Mouse (Mus musculus) gastrocnemius, postnatal 36 days (tissue): ENCODE results near the gene Kif9. TPM values are rescaled to one million over a fixed set of nuclear protein-coding genes. Genes with fewer than 3 reads are reported as not detected.

Experiments used
- DNase-seq, 2 experiments: peaks; one replicate each; pipeline ENCODE4 v3.0.0; 2022
- intact Hi-C: fragments of 180-260 bp; cut with DNase I; formaldehyde crosslinking; loops from one replicate; pipeline ENCODE4 v1.15.1; 2025
- total RNA-seq, 2 experiments: library from RNA; stranded (reverse); gene quantifications; 2 replicates each; pipeline ENCODE4 v1.2.3; 2021

Kif9 gene
- total RNA-seq, 2 experiments from 2014 or later = 0.17 TPM; not detected in 1

DNA sequence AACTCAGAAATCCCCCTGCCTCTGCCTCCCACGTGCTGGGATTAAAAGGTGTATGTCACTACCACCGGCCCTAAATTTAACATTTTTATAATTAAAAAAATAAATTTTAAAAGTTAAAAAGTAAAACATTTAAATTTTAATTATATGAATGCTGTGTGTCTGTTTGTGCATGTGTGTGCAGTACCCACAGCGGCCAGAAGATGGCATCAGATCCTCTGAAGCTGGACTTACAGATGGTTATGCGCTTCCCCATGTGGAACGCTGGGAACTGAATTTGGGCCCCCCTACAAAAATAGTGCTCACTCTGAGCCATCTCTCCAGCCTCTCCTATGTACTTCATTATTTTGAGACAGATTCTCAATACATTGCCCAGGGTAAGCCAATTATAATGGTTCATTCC lies 14.2 kb downstream of the Kif9 start:
- intact Hi-C loops = no loop called here
- no peak for DNase-seq

DNA sequence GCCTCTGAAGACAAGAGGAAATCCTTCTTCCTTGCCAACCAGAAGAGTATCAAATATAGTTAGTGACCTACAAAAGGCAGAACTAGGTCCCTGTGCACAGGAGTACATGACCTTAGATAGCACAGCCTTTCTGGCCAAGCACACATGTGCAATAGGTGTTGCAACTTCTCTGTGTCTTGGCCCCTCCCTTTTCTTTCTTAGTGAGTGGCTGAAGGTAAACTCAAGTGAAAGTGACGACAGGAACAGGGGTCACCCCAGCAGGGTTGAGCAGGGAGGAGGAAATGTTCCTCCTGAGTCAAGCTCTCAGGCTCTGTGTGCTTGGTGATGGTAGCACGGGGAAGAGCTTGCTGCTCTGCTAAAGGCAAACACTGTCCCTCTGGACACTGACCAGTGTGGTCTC lies 49.0 kb downstream of the Kif9 start:
- intact Hi-C loops = no loop called here

GRCm38 (mm10) chr9:110529002-110529737 lies 52.4 kb downstream of the Kif9 start:
- DNase-seq = no peak
- intact Hi-C loops = no loop called here

More for the DNA sequence above, 49.0 kb downstream of the Kif9 start:
- DNase-seq = no peak

DNA sequence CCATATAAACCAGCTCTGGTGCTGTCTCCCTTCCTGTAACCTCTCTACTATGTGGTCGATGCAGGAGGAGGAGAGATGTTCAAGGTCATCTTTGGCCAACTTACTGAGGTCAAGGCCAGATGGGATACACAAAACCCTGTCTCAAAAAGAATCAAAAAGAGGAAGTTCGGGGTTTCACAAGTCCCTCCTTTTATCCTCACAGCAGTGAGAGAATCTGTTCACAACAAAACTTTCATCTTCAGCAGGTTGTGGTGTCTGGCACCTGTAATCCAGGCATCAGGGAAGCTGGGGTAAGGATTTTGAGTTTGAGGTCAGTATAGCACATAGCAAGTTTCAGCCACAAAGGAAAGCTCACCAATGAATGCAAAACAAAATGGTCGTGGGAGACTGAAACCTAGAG lies 53.9 kb downstream of the Kif9 start:
- DNase-seq = no peak
- intact Hi-C loops = no loop called here

GRCm38 (mm10) chr9:110531151-110531791 lies 54.5 kb downstream of the Kif9 start:
- intact Hi-C loops = no loop called here

DNA sequence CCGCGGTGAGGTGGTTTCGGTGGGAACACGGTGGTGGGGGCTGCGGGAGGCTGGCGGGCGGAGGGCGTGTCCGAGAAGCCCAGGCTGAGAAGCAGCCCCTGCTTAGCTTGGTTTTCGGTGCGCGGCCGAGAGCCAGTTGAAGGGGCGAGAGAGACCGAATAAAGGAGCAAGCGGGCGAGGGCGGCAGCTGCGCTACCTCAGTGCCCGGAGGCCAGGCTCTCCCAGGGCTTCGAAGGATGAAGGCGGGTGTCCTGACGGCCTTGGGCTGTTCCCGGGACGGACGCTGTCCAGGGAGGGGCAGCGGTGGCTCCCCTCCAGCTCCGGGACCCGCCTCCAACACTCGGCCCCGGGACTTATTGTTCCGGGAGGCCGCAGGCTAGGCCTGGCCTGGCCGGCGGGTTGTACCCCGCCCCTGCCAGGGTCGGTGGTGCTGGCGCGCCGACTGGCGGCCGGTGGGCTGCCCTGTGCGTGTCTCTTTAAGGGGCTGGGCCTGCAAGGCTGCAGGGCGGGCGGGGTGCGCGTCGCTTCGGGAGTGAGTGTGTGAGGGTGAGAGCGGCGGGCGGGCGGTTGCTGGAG lies 55.2 kb downstream of the Kif9 start:
- intact Hi-C loops = loop anchor here (2.0 kb wide), 1 partner anchor 55 kb away; the partner anchor contains the start of genes Kif9 and Klhl18
- peak; percentile 89 to 95 for DNase-seq

More at GRCm38 (mm10) chr9:110531151-110531791, 54.5 kb downstream of the Kif9 start:
- DNase-seq = no peak

GRCm38 (mm10) chr9:110532538-110533291 lies 56.0 kb downstream of the Kif9 start, which contains the start of gene Setd2:
Setd2 (plus strand) TSS chr9:110532597.
- intact Hi-C loops = loop anchor here (2.0 kb wide), 1 partner anchor 56 kb away; the partner anchor contains the start of genes Kif9 and Klhl18
- DNase-seq = peak; percentile 56 to 75

DNA sequence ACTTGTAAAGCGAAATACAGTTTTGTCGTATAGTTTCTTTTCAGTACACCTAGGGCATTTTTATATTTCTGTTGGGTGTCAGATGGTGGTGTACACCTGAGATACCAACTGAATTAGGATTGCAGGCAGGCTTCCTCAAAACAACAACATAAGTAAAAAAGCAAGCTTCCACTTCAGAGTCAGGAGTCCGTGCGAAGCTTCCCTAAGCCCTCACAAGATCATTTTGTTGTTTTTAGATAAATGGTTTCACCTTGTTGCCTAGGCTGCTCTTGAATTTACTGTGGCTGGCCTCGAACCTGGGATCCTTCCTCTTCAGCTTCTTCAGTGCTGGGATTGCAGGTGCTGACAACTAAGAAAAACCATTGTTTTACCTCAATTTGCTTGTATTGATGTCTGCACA lies 56.9 kb downstream of the Kif9 start:
- intact Hi-C loops = loop anchor here (2.0 kb wide), 1 partner anchor 57 kb away; the partner anchor contains the start of genes Kif9 and Klhl18
- DNase-seq = no peak

DNA sequence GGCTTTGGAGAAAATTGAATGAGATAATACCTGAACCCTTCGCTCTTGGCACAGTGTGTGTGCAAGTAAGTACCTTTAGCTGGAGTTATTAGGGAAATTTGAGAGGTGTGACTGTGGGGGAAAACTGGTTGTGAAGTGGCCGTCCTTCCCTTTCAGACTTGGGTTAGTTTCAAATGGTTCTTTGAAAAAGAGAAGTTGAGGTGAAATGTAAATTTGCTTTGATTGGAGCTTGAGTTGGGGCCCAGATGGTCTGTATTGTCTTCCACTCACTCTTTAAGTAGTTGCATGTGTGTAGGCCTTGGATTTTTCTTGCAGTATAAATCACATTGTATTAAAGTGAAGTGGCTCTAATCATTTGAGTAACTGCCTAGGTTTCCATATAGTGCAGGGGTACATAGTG lies 58.4 kb downstream of the Kif9 start:
- intact Hi-C loops = no loop called here
- DNase-seq = no peak

- DNase-seq = no peak
- intact Hi-C loops = no loop called here
Measured at GRCm38 (mm10) chr9:110536636-110537035, 59.9 kb downstream of the Kif9 start.

- intact Hi-C loops = no loop called here
- no peak for DNase-seq
Measured at GRCm38 (mm10) chr9:110538511-110538910, 61.8 kb downstream of the Kif9 start.

DNA sequence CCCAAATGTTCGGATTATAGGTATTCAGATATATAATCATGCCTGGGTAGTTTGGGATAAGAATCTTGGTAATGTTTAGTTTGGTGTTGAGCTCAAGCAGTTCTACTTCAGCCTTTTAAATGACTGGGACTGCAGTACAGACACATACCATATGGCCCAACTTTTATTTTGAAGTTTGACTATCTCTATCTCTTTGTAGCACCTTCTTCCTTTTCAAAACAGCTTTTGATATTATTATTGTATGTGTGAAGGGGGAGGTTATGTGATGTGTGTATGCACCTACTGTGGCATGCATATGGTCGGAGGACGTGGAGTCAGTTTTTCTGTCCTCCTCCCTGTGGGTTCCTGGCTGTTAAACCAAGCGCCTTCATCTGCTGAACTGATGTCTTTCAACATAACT lies 65.2 kb downstream of the Kif9 start:
- intact Hi-C loops = no loop called here
- DNase-seq = no peak

DNA sequence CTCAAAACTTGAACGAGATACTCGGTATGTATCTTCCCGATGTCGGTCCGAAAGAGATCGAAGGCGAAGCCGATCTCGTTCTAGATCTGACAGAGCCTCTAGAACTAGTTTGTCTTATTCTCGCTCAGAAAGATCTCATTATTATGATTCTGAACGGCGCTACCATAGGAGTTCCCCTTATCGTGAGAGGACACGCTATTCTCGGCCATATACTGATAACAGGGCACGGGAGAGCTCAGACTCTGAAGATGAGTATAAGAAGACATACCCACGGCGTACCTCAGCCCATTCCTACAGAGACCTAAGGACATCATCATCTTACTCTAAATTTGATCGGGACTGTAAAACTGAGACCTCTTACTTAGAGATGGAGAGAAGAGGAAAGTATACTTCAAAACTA lies 71.5 kb downstream of the Kif9 start:
- DNase-seq = no peak
- intact Hi-C loops = no loop called here

- no peak for DNase-seq
- intact Hi-C loops = no loop called here
Measured at GRCm38 (mm10) chr9:110568309-110568708, 91.6 kb downstream of the Kif9 start.

Other genes with a start within 250 kb of the Kif9 start
- under 1 TPM in 1 of 2 experiments, not detected in 1; 0.18 TPM for gene Cspg5, start 233.2 kb upstream of the Kif9 start, total RNA-seq
- gene Elp6, start 171.8 kb upstream of the Kif9 start, total RNA-seq = 1 to 10 TPM; 2.8 to 3.1 TPM
- gene Scap, start 143.7 kb upstream of the Kif9 start, total RNA-seq = 10 to 100 TPM; 15.2 to 15.8 TPM
- 1 to 10 TPM; 7.9 to 8.1 TPM for gene Ptpn23, start 68.7 kb upstream of the Kif9 start, total RNA-seq
- not detected for gene Ngp, start 57.2 kb upstream of the Kif9 start, total RNA-seq
- gene Klhl18, start 264 bp upstream of the Kif9 start, total RNA-seq = 1 to 10 TPM; 6.6 to 7.9 TPM
- 10 to 100 TPM; 21.8 to 29.9 TPM for gene Setd2, start 55.6 kb downstream of the Kif9 start, total RNA-seq
- gene Nradd, start 147.5 kb downstream of the Kif9 start, total RNA-seq = 1 to 10 TPM in 1 of 2 experiments, under 1 TPM in 1; 0.91 to 1.2 TPM
- gene Nbeal2, start 177.2 kb downstream of the Kif9 start, total RNA-seq = 1 to 10 TPM; 3.3 to 3.6 TPM
- 10 to 100 TPM; 45.1 to 48.1 TPM for gene Ccdc12, start 179.5 kb downstream of the Kif9 start, total RNA-seq